Mouse (Mus musculus) liver, adult 2 months (tissue): ENCODE measurements at regions not wholly inside any gene's neighbourhood (a gene's known extent, or its start where the extent isn't known, plus 50 kb on each side); places are given as distances from the start of the nearest gene placed in this dataset.

Experiments
- CTCF ChIP-seq: fragments of 200-500 bp; IDR thresholded peaks from 2 replicates; pipeline ENCODE4 v1.5.1; 2011; ENCODE audit warnings: low read depth, low read length, control low read depth
- POLR2A ChIP-seq: fragments of 200-500 bp; IDR thresholded peaks from 2 replicates; pipeline ENCODE4 v1.6.1; 2011; ENCODE audit warnings: low read length, control low read depth; ENCODE audit not compliant: insufficient read depth; ENCODE audit errors: extremely low read depth

GRCm38 (mm10) chr1:76244721-76245120 is 698.7 kb downstream of the Slc4a3 start:
- no peak for TF ChIP-seq POLR2A
- TF ChIP-seq CTCF = no peak
